Mouse (Mus musculus) E14TG2a.4 (cell line): Measurements from ENCODE around the gene 4933407L21Rik.

Experiments
- H3K27me3 ChIP-seq: 2 replicates; pipeline ENCODE4 v1.6.1; 2014; ENCODE audit warnings: low read length, control low read depth; ENCODE audit not compliant: insufficient read depth
- H3K36me3 ChIP-seq: 2 replicates; pipeline ENCODE4 v1.6.1; 2014; ENCODE audit warnings: low read length, control low read depth; ENCODE audit not compliant: insufficient read depth
- H3K4me1 ChIP-seq: replicated peaks from 2 replicates; pipeline ENCODE4 v1.6.1; 2014; ENCODE audit warnings: low read depth, low read length, control low read depth
- H3K4me3 ChIP-seq: replicated peaks from 2 replicates; pipeline ENCODE4 v1.5.1; 2014; ENCODE audit warnings: mild to moderate bottlenecking, low read length
- H3K9me3 ChIP-seq: 2 replicates; pipeline ENCODE4 v1.6.1; 2014; ENCODE audit warnings: low read length, control low read depth
- CTCF ChIP-seq: conservative IDR thresholded peaks from 2 replicates; pipeline ENCODE4 v1.5.1; 2014; ENCODE audit warnings: low read length
- NANOG ChIP-seq: IDR thresholded peaks from 2 replicates; pipeline ENCODE4 v1.6.1; 2014; ENCODE audit warnings: borderline replicate concordance, low read length, mixed read lengths
- POU5F1 ChIP-seq: IDR thresholded peaks from 2 replicates; pipeline ENCODE4 v1.6.1; 2014; ENCODE audit warnings: low read length, borderline replicate concordance

4933407L21Rik gene

DNA sequence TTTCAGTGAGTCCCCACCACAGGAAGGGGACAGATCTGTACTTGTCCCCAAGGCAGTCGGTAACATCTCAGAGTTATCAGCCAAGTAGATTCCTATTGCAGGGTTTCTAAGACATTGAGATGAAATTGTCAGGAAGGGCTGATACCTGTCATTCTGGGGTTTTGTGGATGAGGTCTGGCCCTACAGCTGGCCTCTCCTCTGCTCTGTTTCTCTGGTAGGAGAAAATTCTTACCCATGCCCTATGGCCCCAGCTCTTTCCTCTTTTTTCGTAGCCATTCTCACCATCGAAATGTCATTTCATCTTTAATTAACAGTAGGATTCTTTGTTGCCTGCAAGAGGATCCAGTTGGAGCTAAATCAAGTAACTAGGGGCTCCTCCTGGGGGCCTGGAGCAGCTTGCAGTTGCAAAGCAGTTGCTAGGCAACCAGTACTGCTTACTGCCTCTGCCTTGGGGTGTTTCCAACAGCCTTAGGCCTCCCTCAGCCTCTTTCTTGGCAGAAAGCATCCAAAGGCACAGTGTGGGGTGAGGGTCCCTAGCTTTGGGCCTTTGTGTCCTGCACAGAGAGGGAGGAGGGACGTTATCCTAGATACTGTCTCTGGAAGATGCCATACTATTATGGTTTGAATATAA lies at the start of gene 4933407L21Rik:
TSS of gene 4933407L21Rik (plus strand) at position 427 of the 631 bp plus-strand sequence.
- peaks cover under 1% of the 10 kb centered on the region for H3K4me1 ChIP-seq
- no peaks in the 10 kb centered on the region for H3K36me3 ChIP-seq
- no peak within 1 kb of the TSS for H3K4me3 ChIP-seq
- 0 out of 2 replicates have a peak, but pooled peaks cover 7% of the 10 kb centered on the region for H3K27me3 ChIP-seq
- H3K9me3 ChIP-seq: peaks cover 27% of the 10 kb centered on the region
- no peak for TF ChIP-seq NANOG
- TF ChIP-seq CTCF: no peak
- TF ChIP-seq POU5F1: no peak

DNA sequence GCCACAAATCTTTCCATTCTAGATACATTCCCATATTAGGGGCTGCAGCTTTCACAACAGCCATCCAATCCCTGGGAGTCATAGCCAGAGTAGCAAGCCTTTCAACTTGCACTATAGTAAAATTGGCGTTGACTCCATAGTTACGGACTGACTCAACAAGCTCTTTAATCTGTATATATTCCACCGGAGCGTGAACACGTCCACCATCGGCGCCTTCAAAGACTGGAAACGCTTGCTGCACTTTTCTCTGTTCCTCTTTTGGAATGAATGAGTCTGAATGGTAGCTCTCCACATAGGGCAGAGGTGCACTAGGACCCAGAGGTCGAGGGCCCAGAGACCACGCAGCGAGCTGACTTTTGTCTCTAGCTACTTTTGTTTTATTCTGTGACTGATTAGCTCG lies 46.3 kb upstream of the 4933407L21Rik start:
- no peak for TF ChIP-seq CTCF
- TF ChIP-seq NANOG: no peak
- TF ChIP-seq POU5F1: no peak
- no peaks in the 10 kb centered on the region for H3K4me1 ChIP-seq
- H3K36me3 ChIP-seq: no peaks in the 10 kb centered on the region
- H3K4me3 ChIP-seq: no peak overlapping the region
- H3K27me3 ChIP-seq: no peaks in the 10 kb centered on the region
- H3K9me3 ChIP-seq: peaks cover 80% of the 10 kb centered on the region

DNA sequence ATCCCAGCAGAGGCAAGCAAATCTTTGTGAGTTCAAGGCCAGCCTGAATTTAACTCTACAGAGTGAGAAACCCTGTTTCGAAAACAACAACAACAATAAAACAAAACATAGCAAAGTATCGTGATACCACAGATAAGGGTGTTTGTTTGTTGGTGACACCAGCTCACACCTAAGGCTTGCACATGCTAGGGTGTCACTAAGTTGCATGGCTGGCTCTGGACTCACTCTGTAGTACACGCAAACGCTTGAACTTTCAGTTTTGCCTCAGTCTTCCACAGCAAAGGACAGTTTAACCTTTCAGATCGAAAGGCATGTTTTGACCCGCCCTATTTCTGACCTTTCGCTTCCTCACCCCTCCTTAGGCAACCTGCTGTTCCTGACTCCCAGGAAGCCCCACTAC lies 41.1 kb upstream of the 4933407L21Rik start:
- Histone ChIP-seq H3K27me3 (no peaks in the 10 kb centered on the region), H3K9me3 (peaks cover 29% of the 10 kb centered on the region), H3K36me3 (no peaks in the 10 kb centered on the region), H3K4me1 (peaks cover 5% of the 10 kb centered on the region), H3K4me3 (no peak overlapping the region)
- no peak for TF ChIP-seq POU5F1

DNA sequence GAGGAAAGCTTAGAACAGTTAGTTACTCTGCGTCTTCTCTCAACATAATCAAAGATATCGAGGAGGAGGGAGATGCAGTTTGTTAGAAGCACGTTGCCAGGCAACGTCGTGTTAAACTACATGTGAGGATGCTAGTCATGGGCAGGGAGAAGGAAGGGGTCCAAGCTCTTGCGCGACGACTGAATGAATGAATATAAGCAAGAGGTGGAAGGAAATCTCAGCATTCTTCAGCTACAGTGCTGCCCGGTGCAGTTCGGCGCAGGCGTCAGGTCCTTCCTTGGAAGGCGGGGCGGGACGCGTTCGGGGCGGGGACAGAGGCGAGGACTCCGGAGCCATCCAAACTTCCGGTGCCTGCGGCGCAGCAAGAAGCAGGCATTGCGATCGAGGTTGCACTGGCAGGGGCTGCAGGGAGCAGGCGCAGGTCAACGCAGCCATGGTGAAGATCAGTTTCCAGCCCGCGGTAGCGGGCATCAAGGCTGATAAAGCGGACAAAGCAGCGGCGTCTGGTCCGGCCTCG lies 34.0 kb upstream of the 4933407L21Rik start, which contains the start of gene Itm2c:
TSS of gene Itm2c (plus strand) at position 51 of the 517 bp plus-strand sequence.
- Histone ChIP-seq H3K4me1 (peaks cover 51% of the 10 kb centered on the region), H3K27me3 (peaks cover 4% of the 10 kb centered on the region; the same call in 1 of the 2 replicates), H3K36me3 (0 out of 2 replicates have a peak, but pooled peaks cover 4% of the 10 kb centered on the region), H3K4me3 (peak within 1 kb of the TSS; percentile 85), H3K9me3 (no peaks in the 10 kb centered on the region; the same call in 1 of the 2 replicates)
- TF ChIP-seq POU5F1 (no peak), NANOG (no peak), CTCF (no peak)

DNA sequence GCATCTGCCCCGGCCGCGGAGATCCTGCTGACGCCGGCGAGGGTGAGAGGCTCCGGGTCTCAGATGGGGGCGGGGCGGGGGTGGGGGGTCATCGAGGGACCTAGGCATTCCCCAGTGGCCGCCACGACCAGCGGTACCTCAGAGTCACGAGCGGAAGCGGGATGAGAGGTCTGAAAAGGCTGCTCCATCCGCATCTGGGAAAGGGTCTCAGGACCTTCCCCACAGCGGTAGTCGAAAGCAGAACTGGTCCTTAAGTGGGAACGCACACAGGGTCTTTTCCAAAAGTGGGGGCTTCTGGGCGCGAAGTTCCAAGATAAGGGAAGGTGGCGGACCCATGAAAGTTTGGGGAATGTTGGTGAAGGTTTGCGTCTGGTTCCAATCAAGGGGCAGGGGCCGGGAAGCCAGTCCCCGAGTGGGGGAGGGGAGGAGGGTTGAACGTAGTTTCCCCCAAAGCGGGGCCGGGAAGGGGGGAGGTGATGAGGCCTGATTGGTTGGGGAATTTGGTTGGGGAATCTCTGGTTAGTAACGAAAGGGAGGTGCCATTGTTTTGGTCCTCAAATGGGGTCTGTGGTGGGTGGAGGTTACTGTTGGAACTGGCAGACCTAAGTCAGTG lies 33.4 kb upstream of the 4933407L21Rik start:
- Histone ChIP-seq H3K9me3 (no peaks in the 10 kb centered on the region; the same call in 1 of the 2 replicates), H3K27me3 (peaks cover 4% of the 10 kb centered on the region; the same call in 1 of the 2 replicates), H3K36me3 (0 out of 2 replicates have a peak, but pooled peaks cover 4% of the 10 kb centered on the region), H3K4me3 (peak overlapping the region; percentile 85), H3K4me1 (peaks cover 56% of the 10 kb centered on the region)
- TF ChIP-seq POU5F1 (no peak), NANOG (no peak), CTCF (no peak)

DNA sequence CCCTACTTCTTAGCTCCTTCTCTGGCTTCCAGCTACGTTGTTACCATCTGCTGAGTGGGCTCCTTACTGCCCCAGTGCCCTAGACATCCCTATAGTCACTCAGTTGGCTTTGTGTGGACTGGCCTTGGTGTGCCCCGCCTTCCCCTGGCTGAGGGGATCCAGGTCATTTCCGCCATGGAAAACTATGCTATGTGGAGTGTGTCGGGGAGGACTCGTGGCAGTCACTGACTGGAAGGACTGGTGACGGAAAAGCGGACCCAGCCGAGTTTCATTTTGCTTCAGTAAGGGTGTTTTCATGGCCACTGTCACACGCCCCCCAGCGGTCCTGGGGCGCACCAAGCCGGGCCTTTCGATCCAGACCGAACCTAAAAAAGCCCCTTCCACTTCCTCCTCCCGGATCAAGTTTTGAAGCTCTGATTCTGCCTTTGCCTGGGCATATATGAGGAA lies 32.9 kb upstream of the 4933407L21Rik start:
- Histone ChIP-seq H3K4me3 (peak overlapping the region; percentile 85), H3K36me3 (0 out of 2 replicates have a peak, but pooled peaks cover 4% of the 10 kb centered on the region), H3K4me1 (peaks cover 57% of the 10 kb centered on the region), H3K27me3 (peaks cover 4% of the 10 kb centered on the region; the same call in 1 of the 2 replicates), H3K9me3 (no peaks in the 10 kb centered on the region; the same call in 1 of the 2 replicates)
- TF ChIP-seq NANOG (no peak), CTCF (peak; percentile 32), POU5F1 (no peak)

DNA sequence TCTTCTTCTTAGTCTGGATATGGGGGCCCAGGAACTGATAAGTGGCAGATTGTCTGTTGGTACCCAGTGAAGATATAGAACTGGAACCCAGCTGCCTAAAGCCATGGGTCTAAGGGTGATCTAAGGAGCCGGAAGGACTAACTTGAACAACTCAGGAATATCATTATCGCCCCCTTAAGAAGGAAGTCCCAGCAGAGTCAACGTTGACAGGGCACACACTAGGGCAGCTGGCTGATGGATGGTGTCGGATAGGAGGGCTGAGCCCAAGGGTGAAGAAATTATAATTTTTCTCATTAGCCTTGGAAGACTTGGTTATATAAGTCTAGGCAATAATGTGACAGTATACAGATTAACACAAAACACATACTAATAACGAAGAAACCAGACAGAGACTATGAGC lies 32.2 kb upstream of the 4933407L21Rik start:
- Histone ChIP-seq H3K4me1 (peaks cover 63% of the 10 kb centered on the region), H3K9me3 (no peaks in the 10 kb centered on the region; the same call in 1 of the 2 replicates), H3K36me3 (0 out of 2 replicates have a peak, but pooled peaks cover 4% of the 10 kb centered on the region), H3K4me3 (no peak overlapping the region), H3K27me3 (peaks cover 4% of the 10 kb centered on the region; the same call in 1 of the 2 replicates)
- TF ChIP-seq CTCF: no peak

DNA sequence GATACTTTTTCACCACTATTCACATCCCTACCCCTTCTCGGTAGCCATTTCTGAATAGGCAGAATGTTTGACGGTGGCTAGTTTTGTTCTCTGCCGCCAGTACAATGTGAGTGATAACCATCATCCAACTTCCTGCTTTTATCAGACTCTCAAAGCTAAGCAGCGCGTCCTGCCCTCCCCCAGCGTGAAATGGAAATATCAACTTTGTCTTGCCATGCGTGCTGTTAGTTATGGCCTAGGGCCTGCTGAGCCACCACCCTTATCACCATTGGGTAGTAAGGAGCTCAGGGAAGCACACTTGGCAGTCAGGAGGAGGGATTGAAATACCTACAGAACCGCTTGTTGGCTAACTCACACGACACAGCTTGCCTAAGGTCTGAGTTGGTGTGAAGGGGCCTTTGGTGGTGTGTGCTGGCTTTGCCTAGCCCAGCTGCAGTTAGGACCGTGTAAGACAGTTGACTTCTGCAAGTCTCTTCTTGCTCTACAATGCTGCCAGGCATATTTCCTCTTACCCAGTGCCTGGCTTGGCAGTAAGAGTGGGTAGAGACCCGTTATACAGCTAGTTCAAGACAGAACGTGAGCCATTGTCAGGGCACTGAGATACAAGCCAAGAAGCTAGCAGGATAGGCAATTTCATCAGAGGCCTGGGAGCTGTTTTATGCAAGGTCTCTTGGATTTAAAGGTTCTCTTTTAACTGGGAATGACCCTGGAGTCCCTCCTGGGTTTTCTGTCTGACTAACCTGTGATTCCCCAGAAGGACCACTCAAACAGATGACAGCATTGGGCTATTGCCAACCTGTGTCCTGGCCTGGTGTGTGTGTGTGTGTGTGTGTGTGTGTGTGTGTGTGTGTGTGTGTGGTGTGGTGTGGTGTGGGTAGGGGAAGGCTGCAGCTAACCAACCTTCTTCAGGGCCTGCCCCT lies 31.2 kb upstream of the 4933407L21Rik start:
- H3K9me3 ChIP-seq: no peaks in the 10 kb centered on the region; the same call in 1 of the 2 replicates
- H3K4me1 ChIP-seq: peaks cover 63% of the 10 kb centered on the region
- TF ChIP-seq POU5F1: no peak
- no peak for TF ChIP-seq NANOG
- no peak for TF ChIP-seq CTCF

More for the DNA sequence above, 31.2 kb upstream of the 4933407L21Rik start:
- peaks cover 4% of the 10 kb centered on the region; the same call in 1 of the 2 replicates for H3K27me3 ChIP-seq
- 0 out of 2 replicates have a peak, but pooled peaks cover 4% of the 10 kb centered on the region for H3K36me3 ChIP-seq
- H3K4me3 ChIP-seq: no peak overlapping the region
